Mouse (Mus musculus) left cerebral cortex, adult 18-20 months (tissue): ENCODE data around the gene Olfr283. TPM values are rescaled to one million over a fixed set of nuclear protein-coding genes. Genes with fewer than 3 reads are reported as not detected.

Experiments
- total RNA-seq, 2 experiments: library from RNA; stranded (reverse); gene quantifications; 2 replicates each; pipeline ENCODE4 v1.2.3; 2021

The Olfr283 gene
- total RNA-seq, 2 experiments from 2014 or later: not detected

Other genes starting within 250 kb of the Olfr283 start
- gene Asb8, start 215.3 kb downstream of the Olfr283 start, total RNA-seq: 10 to 100 TPM; 49.5 to 53.6 TPM
- 10 to 100 TPM; 22.5 to 23.2 TPM for gene Ccdc184, start 213.8 kb downstream of the Olfr283 start, total RNA-seq
- not detected for gene Olfr288, start 185.4 kb downstream of the Olfr283 start, total RNA-seq
- gene Gm44579, start 160.0 kb downstream of the Olfr283 start, total RNA-seq: under 1 TPM in 1 of 2 experiments, not detected in 1; 0.37 TPM
- 1 to 10 TPM; 3.9 to 4.9 TPM for gene Olfr287, start 159.9 kb downstream of the Olfr283 start, total RNA-seq
- not detected for gene Olfr286, start 146.5 kb downstream of the Olfr283 start, total RNA-seq
- gene H1fnt, start 123.7 kb downstream of the Olfr283 start, total RNA-seq: not detected
- 1 to 10 TPM; 6.6 to 7.1 TPM for gene Zfp641, start 84.8 kb downstream of the Olfr283 start, total RNA-seq
- not detected for gene Olfr285, start 63.6 kb downstream of the Olfr283 start, total RNA-seq
- not detected for gene Olfr284, start 40.0 kb downstream of the Olfr283 start, total RNA-seq
- gene Olfr282, start 50.3 kb upstream of the Olfr283 start, total RNA-seq: not detected
- not detected for gene Olfr281, start 71.6 kb upstream of the Olfr283 start, total RNA-seq
- gene OR5BS1P, start 89.0 kb upstream of the Olfr283 start, total RNA-seq: not detected
- not detected for gene Lalba, start 101.8 kb upstream of the Olfr283 start, total RNA-seq
- not detected for gene Olfr279, start 111.5 kb upstream of the Olfr283 start, total RNA-seq
- gene Kansl2, start 153.3 kb upstream of the Olfr283 start, total RNA-seq: 10 to 100 TPM; 58.2 to 59.7 TPM
- gene Ccnt1, start 190.0 kb upstream of the Olfr283 start, total RNA-seq: 10 to 100 TPM; 40.4 to 46.0 TPM
- gene 4930415O20Rik, start 190.1 kb upstream of the Olfr283 start, total RNA-seq: not detected
- gene Adcy6, start 229.1 kb upstream of the Olfr283 start, total RNA-seq: 10 to 100 TPM; 45.8 to 49.7 TPM
- gene Cacnb3, start 249.9 kb upstream of the Olfr283 start, total RNA-seq: 100 to 1,000 TPM; 267 to 278 TPM